Comparison of ENCODE assay signal across 7 mouse cellular contexts in genomic region chr8:116733648-116734014, GRCm38 (mm10). TPM values are rescaled to one million over a fixed set of nuclear protein-coding genes. Genes with fewer than 3 reads are reported as not detected.
A peak's percentile ranks its signal among the peaks of the same experiment; 100 is the strongest.
DNase-seq lines count a peak whose midpoint lies in the region; ATAC-seq and TF ChIP-seq lines count a peak whose summit lies in the region.

No protein-coding gene starts in this region.

- H3K4me3 ChIP-seq in megakaryocyte, embryonic 14.5 days (replicated peaks), result peak overlapping the region; percentile 94
- peak overlapping the region; percentile 85 for H3K4me3 ChIP-seq in forebrain, embryonic 15.5 days
- H3K4me3 ChIP-seq in limb, embryonic 14.5 days (replicated peaks; ENCODE audit: low read length), result peak overlapping the region; percentile 83
- peak overlapping the region; percentile 81 for H3K4me3 ChIP-seq in stomach, postnatal 0 days (ENCODE audit: low read depth, low read length)

- H3K27me3 ChIP-seq in megakaryocyte, embryonic 14.5 days (replicated peaks), result peaks cover 51% of the 10 kb centered on the region
- H3K27me3 ChIP-seq in forebrain, embryonic 15.5 days, result no peaks in the 10 kb centered on the region
- H3K27me3 ChIP-seq in limb, embryonic 14.5 days (ENCODE audit: control insufficient read depth, insufficient read depth, low read length), result peaks cover 7% of the 10 kb centered on the region
- no peaks in the 10 kb centered on the region for H3K27me3 ChIP-seq in stomach, postnatal 0 days (ENCODE audit: control insufficient read depth, insufficient read depth, low read length)

- H3K9ac ChIP-seq in forebrain, embryonic 15.5 days (replicated peaks), result peak overlapping the region; percentile 69; the same call in 1 of the 2 replicates
- H3K9ac ChIP-seq in limb, embryonic 14.5 days (ENCODE audit: low read depth, low read length, severe bottlenecking), result peak overlapping the region; percentile 92
- no peak overlapping the region; the same call in 1 of the 2 replicates for H3K9ac ChIP-seq in stomach, postnatal 0 days (ENCODE audit: low read length)

- 29% methylated on average over 3 of the region's 3 CpGs for WGBS in forebrain, embryonic 15.5 days
- WGBS in limb, embryonic 14.5 days, result 23% methylated on average over 2 of the region's 3 CpGs
- 25% methylated on average over 3 of the region's 3 CpGs for WGBS in stomach, postnatal 0 days

- peak overlapping the region; percentile 85 for H3K4me2 ChIP-seq in forebrain, embryonic 15.5 days (replicated peaks)
- peak overlapping the region; percentile 84 for H3K4me2 ChIP-seq in limb, embryonic 14.5 days (replicated peaks; ENCODE audit: low read depth, low read length, severe bottlenecking)
- peak overlapping the region; percentile 77 for H3K4me2 ChIP-seq in stomach, postnatal 0 days (replicated peaks; ENCODE audit: low read depth)

- peaks cover 7% of the 10 kb centered on the region for H3K9me3 ChIP-seq in megakaryocyte, embryonic 14.5 days
- H3K9me3 ChIP-seq in forebrain, embryonic 15.5 days, result no peaks in the 10 kb centered on the region
- peaks cover 5% of the 10 kb centered on the region; the same call in 1 of the 2 replicates for H3K9me3 ChIP-seq in limb, embryonic 14.5 days (ENCODE audit: control insufficient read depth, low read length)
- H3K9me3 ChIP-seq in stomach, postnatal 0 days (ENCODE audit: control insufficient read depth, low read length), result no peaks in the 10 kb centered on the region

- no peak for ATAC-seq in megakaryocyte, adult 5-6 weeks (ENCODE audit: poor library complexity, severe bottlenecking)
- ATAC-seq in forebrain, embryonic 15.5 days (replicated peaks), result no peak
- ATAC-seq in limb, embryonic 14.5 days (ENCODE audit: low FRiP score, low read depth), result no peak
- no peak for ATAC-seq in stomach, postnatal 0 days (ENCODE audit: low FRiP score, low TSS enrichment)
- ATAC-seq in erythroid progenitor cell, adult 5-6 weeks (replicated peaks; ENCODE audit: low FRiP score, poor library complexity, severe bottlenecking), result no peak

- no peak for TF ChIP-seq CTCF in stomach, postnatal 0 days (IDR thresholded peaks at IDR 0.05; ENCODE audit: low read depth)

- 0 out of 2 replicates have a peak overlapping the region, but pooled peaks have one; percentile 86 for H3K27ac ChIP-seq in forebrain, embryonic 15.5 days (replicated peaks)
- no peak overlapping the region for H3K27ac ChIP-seq in limb, embryonic 14.5 days (replicated peaks; ENCODE audit: low read depth, low read length)
- no peak overlapping the region for H3K27ac ChIP-seq in stomach, postnatal 0 days (replicated peaks)

- no peak for DNase-seq in limb, embryonic 14.5 days (ENCODE audit: low spot score)
- DNase-seq in stomach, postnatal 0 days (ENCODE audit: low spot score), result no peak
- DNase-seq in gastrocnemius, postnatal 4 days (ENCODE audit: low spot score in 2 of 2), result no peak

- peaks cover 2% of the 10 kb centered on the region for H3K36me3 ChIP-seq in megakaryocyte, embryonic 14.5 days (replicated peaks; ENCODE audit: low read length)
- H3K36me3 ChIP-seq in forebrain, embryonic 15.5 days, result 0 out of 2 replicates have a peak, but pooled peaks cover 4% of the 10 kb centered on the region
- H3K36me3 ChIP-seq in limb, embryonic 14.5 days (ENCODE audit: control insufficient read depth, insufficient read depth, low read length), result no peaks in the 10 kb centered on the region
- no peaks in the 10 kb centered on the region for H3K36me3 ChIP-seq in stomach, postnatal 0 days (ENCODE audit: control insufficient read depth, insufficient read depth, low read length)

- no peak for TF ChIP-seq EP300 in stomach, postnatal 0 days (optimal IDR thresholded peaks at IDR 0.05)

- TF ChIP-seq POLR2A in limb, embryonic 14.5 days (IDR thresholded peaks at IDR 0.05; ENCODE audit: borderline replicate concordance, extremely low read depth, insufficient read depth, insufficient read length), result no peak

- peaks cover 22% of the 10 kb centered on the region for H3K4me1 ChIP-seq in megakaryocyte, embryonic 14.5 days
- peaks cover 9% of the 10 kb centered on the region for H3K4me1 ChIP-seq in forebrain, embryonic 15.5 days
- H3K4me1 ChIP-seq in limb, embryonic 14.5 days (ENCODE audit: control insufficient read depth, insufficient read depth, low read length), result peaks cover 9% of the 10 kb centered on the region
- no peaks in the 10 kb centered on the region for H3K4me1 ChIP-seq in stomach, postnatal 0 days (replicated peaks; ENCODE audit: control insufficient read depth, insufficient read depth)

RNA-seq across cellular contexts. Expression of gene Cdyl2, which starts 0.8 kb away (rescaled TPM):
- 1.1 TPM in 1 of 2 replicates, not detected in the other for polyA plus RNA-seq in megakaryocyte, embryonic 14.5 days (2012; ENCODE audit: insufficient read depth, low replicate concordance)
- total RNA-seq in megakaryocyte, adult 5-6 weeks (2015), result 3.7 and 3.8 TPM in 2 replicates
- total RNA-seq in megakaryocyte, adult 5-6 weeks (2017), result 7.8 and 11.2 TPM in 2 replicates
- 7.8 and 8.2 TPM in 2 replicates for polyA plus RNA-seq in forebrain, embryonic 15.5 days (2015; fragmentation: Nextera tagmentation; extraction: Ambion mirVana)
- polyA plus RNA-seq in limb, embryonic 14.5 days (2012; rRNA removed), result 3.1 and 3.6 TPM in 2 replicates
- 8.7 and 11.0 TPM in 2 replicates for polyA plus RNA-seq in limb, embryonic 14.5 days (2014; fragmentation: Nextera tagmentation; extraction: Ambion mirVana)
- 3.2 and 3.7 TPM in 2 replicates for polyA plus RNA-seq in stomach, postnatal 0 days (2015; fragmentation: Nextera tagmentation; extraction: Ambion mirVana)
- total RNA-seq in gastrocnemius, postnatal 4 days (2021), result 10 to 100 TPM; 10.9 to 12.1 TPM
- total RNA-seq in erythroid progenitor cell, adult 5-6 weeks (2015; ENCODE audit: low replicate concordance), result 1.1 TPM in 1 of 2 replicates, not detected in the other
- 0.45 and 2.8 TPM in 2 replicates for total RNA-seq in erythroid progenitor cell, adult 5-6 weeks (2017; ENCODE audit: low replicate concordance)
